10 mouse cellular contexts compared by ENCODE assay signal in the genomic region with DNA sequence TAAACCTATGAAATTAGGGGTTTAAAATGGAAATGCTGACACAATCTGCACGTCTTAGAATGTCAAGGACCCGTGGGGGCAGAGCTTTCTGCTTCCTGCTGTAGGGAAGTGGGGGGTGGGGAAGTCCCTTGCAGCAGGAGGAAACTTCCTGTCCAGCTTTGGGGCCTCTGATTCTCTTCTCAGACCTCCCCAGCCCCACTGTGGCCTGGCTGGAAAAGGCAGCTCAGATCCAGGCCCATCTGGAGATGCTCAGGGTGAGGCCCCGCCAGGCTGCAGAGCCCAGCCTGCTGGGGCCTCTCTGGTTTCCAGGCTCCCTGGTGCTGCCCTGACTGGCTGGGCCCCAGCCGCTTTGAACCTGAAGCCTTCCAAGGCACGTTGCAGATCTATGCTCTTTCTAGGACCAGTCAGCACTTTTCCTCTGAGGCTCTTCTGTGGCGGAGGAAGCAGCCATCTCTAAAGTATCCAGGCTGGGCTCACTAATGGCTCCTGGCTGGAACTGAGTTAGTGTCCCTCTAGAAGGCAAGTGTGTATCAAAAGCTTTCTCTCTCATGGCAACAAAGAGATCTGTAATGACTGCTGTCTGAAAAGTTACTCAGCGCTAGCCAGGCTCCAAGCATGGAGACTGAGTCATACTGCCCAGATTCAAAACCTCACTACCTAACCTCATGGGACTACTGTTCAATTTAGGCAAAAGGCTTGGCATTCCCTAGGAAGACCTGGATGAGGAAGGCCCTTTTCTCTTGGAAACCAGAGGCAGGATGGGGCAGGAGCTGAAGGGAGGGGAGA. TPM values are rescaled to one million over a fixed set of nuclear protein-coding genes. Genes with fewer than 3 reads are reported as not detected.
DNase-seq lines count a peak whose midpoint lies in the region; ATAC-seq and TF ChIP-seq lines count a peak whose summit lies in the region.
"Had no signal": no experiment of that assay in that cellular context is flagged by ENCODE, and none has a peak within 500 bp of the region (broad histone marks: within the 10 kb centered on the region; RNA-seq: fewer than 3 reads in every experiment).

No protein-coding gene starts in this region.

- H3K9ac ChIP-seq in midbrain, postnatal 0 days (replicated peaks; ENCODE audit: low read length, poor library complexity, severe bottlenecking), result no peak overlapping the region
- peak overlapping the region; percentile 22; the same call in 1 of the 2 replicates for H3K9ac ChIP-seq in intestine, embryonic 16.5 days (ENCODE audit: low read depth, low read length)

- H3K4me1 ChIP-seq in midbrain, embryonic 10.5 days, result peaks cover 8% of the 10 kb centered on the region
- no peaks in the 10 kb centered on the region; the same call in 1 of the 2 replicates for H3K4me1 ChIP-seq in midbrain, postnatal 0 days (ENCODE audit: insufficient read depth, low read length)
- H3K4me1 ChIP-seq in intestine, embryonic 16.5 days (ENCODE audit: control insufficient read depth, insufficient read depth, low read length), result peaks cover 5% of the 10 kb centered on the region

- no peak for ATAC-seq in midbrain, postnatal 0 days (ENCODE audit: low FRiP score)
- no peak for ATAC-seq in intestine, embryonic 16.5 days

- H3K36me3 ChIP-seq in midbrain, embryonic 10.5 days, result no peaks in the 10 kb centered on the region
- no peaks in the 10 kb centered on the region for H3K36me3 ChIP-seq in midbrain, postnatal 0 days (ENCODE audit: insufficient read depth, low read length)
- no peaks in the 10 kb centered on the region for H3K36me3 ChIP-seq in intestine, embryonic 16.5 days (ENCODE audit: control insufficient read depth, insufficient read depth, low read length)

- DNase-seq in adrenal gland, postnatal 10 days, result peak; percentile 22
- no peak for DNase-seq in adrenal gland, postnatal 25 days
- no peak for DNase-seq in midbrain, embryonic 10.5 days (ENCODE audit: low spot score)
- no peak for DNase-seq in midbrain, postnatal 0 days (ENCODE audit: low spot score)
- peak; percentile 60 for DNase-seq in yolk sac, embryonic 10.5 days (ENCODE audit: low spot score)
- no peak for DNase-seq in spleen, adult 18-20 months
- DNase-seq in layer of hippocampus, adult 11-12 months (ENCODE audit: low spot score), result no peak
- DNase-seq: right cerebral cortex, postnatal 4 days had no signal

- no peak overlapping the region for H3K4me3 ChIP-seq in midbrain, embryonic 10.5 days
- no peak overlapping the region for H3K4me3 ChIP-seq in midbrain, postnatal 0 days (ENCODE audit: low read depth, low read length)
- H3K4me3 ChIP-seq in intestine, embryonic 16.5 days (ENCODE audit: low read length), result no peak overlapping the region

- H3K4me2 ChIP-seq in midbrain, postnatal 0 days (ENCODE audit: low read depth, low read length, poor library complexity, severe bottlenecking), result no peak overlapping the region
- H3K4me2 ChIP-seq in intestine, embryonic 16.5 days (ENCODE audit: low read depth, low read length), result no peak overlapping the region

- 43% methylated on average over 7 of the region's 7 CpGs for WGBS in midbrain, embryonic 10.5 days
- 42% methylated on average over 7 of the region's 7 CpGs for WGBS in midbrain, postnatal 0 days
- 37% methylated on average over 7 of the region's 7 CpGs for WGBS in intestine, embryonic 16.5 days

- H3K27me3 ChIP-seq in midbrain, embryonic 10.5 days (ENCODE audit: low read depth, poor library complexity, severe bottlenecking), result no peaks in the 10 kb centered on the region
- H3K27me3 ChIP-seq in midbrain, postnatal 0 days (ENCODE audit: insufficient read depth, low read length), result no peaks in the 10 kb centered on the region; the same call in 1 of the 2 replicates
- H3K27me3 ChIP-seq in intestine, embryonic 16.5 days (replicated peaks; ENCODE audit: control insufficient read depth, insufficient read depth, low read length), result no peaks in the 10 kb centered on the region

- TF ChIP-seq CTCF in midbrain, postnatal 0 days (IDR thresholded peaks at IDR 0.05), result no peak

- no peaks in the 10 kb centered on the region for H3K9me3 ChIP-seq in midbrain, embryonic 10.5 days (replicated peaks)
- H3K9me3 ChIP-seq in midbrain, postnatal 0 days (ENCODE audit: low read length), result no peaks in the 10 kb centered on the region
- no peaks in the 10 kb centered on the region for H3K9me3 ChIP-seq in intestine, embryonic 16.5 days (ENCODE audit: control insufficient read depth, low read length)

- 0 out of 2 replicates have a peak overlapping the region, but pooled peaks have one; percentile 30 for H3K27ac ChIP-seq in midbrain, embryonic 10.5 days (replicated peaks)
- no peak overlapping the region for H3K27ac ChIP-seq in midbrain, postnatal 0 days (ENCODE audit: low read depth, low read length)
- no peak overlapping the region for H3K27ac ChIP-seq in intestine, embryonic 16.5 days (ENCODE audit: low read length)
- H3K27ac ChIP-seq: macrophage had no signal

RNA-seq across cellular contexts. Expression of a gene that starts 55.8 kb away (rescaled TPM):
- under 1 TPM in 1 of 2 experiments, not detected in 1; 0.12 TPM for total RNA-seq in adrenal gland, postnatal 10 days (2021)
- total RNA-seq in adrenal gland, postnatal 25 days (2021), result not detected in 2 replicates
- polyA plus RNA-seq in midbrain, embryonic 10.5 days (2016; fragmentation: Nextera tagmentation; extraction: Ambion mirVana), result 0.04 and 0.20 TPM in 2 replicates
- total RNA-seq in midbrain, postnatal 0 days (2014; rRNA removed), result 0.05 and 0.27 TPM in 2 replicates
- polyA plus RNA-seq in midbrain, postnatal 0 days (2015; fragmentation: Nextera tagmentation; extraction: Ambion mirVana), result 0.20 and 0.37 TPM in 2 replicates
- polyA plus RNA-seq in intestine, embryonic 16.5 days (2015; fragmentation: Nextera tagmentation; extraction: Ambion mirVana), result not detected in 2 replicates
- polyA plus RNA-seq: macrophage had no signal

Comparison
In these comparisons a context has a peak if more than half of its experiments do, and no peak if none do; other contexts are left out.
1. DNase-seq: peak in adrenal gland, postnatal 10 days (single experiment) and yolk sac, embryonic 10.5 days (single experiment); none in adrenal gland, postnatal 25 days (single experiment), midbrain, embryonic 10.5 days (single experiment), midbrain, postnatal 0 days (single experiment), spleen, adult 18-20 months (0 of 2) and layer of hippocampus, adult 11-12 months (single experiment).